Mouse (Mus musculus): ENCODE measurements at regions not wholly inside any gene's neighbourhood (a gene's known extent, or its start where the extent isn't known, plus 50 kb on each side); places are given as distances from the start of the nearest gene placed in this dataset.

DNA sequence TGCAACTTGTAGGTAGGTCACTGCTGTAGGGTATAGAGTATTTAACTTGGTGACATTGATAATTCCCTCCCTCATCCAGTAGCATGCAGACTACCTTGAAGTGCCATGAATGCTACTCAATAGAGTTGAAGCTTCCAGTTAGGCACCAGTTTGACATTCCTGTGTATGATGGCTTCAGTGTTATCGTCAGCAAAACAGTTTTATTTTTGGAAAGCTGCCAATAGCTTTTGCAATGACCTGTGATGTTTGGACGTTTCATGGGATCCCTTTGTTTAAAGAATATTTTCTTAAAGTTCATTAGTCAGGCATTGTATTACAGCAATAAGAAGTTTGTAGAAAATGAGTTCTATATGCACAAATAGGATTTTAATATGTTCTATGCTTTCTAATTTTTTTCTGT, 547.6 kb downstream of the Flrt2 start:
- ATAC-seq, result no peak
- Histone ChIP-seq H3K36me3 (ENCODE audit: control insufficient read depth, insufficient read depth) (no peaks in the 10 kb centered on the region), H3K4me3 (ENCODE audit: low read depth, low read length) (no peak overlapping the region), H3K9me3 (ENCODE audit: control insufficient read depth) (no peaks in the 10 kb centered on the region), H3K9ac (ENCODE audit: low read depth, low read length) (no peak overlapping the region), H3K27me3 (replicated peaks; ENCODE audit: control insufficient read depth, insufficient read depth, low read length) (no peaks in the 10 kb centered on the region), H3K4me1 (replicated peaks; ENCODE audit: control insufficient read depth, insufficient read depth, low read length) (no peaks in the 10 kb centered on the region), H3K27ac (ENCODE audit: low read depth, low read length) (no peak overlapping the region), H3K4me2 (replicated peaks; ENCODE audit: low read depth) (no peak overlapping the region)
- WGBS, result 35% methylated on average over 2 of the region's 2 CpGs
- TF ChIP-seq CTCF (IDR thresholded peaks at IDR 0.05; ENCODE audit: low read depth), result no peak

DNA sequence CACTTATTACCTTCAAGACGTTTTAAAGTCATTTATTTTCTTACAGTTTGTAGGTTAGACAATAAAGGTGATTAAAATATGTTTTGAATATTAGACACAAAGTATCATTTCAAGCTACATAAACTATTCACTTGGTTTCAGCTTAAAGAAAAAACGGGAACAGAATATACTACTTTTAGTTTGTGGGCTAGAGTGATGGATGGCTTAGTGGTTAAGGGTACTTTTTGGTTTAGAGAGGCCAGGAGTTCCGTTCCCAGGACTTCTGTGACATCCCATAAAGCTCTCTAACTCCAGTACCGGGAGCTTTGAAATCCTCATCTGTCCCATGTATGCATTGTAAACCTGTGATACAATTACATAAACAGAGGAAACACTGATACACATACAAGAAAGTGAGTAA, 570.0 kb downstream of the Flrt2 start:
- Histone ChIP-seq H3K4me3 (ENCODE audit: low read depth, low read length) (no peak overlapping the region), H3K27me3 (replicated peaks; ENCODE audit: control insufficient read depth, insufficient read depth, low read length) (no peaks in the 10 kb centered on the region), H3K9ac (ENCODE audit: low read depth, low read length) (no peak overlapping the region), H3K4me1 (replicated peaks; ENCODE audit: control insufficient read depth, insufficient read depth, low read length) (no peaks in the 10 kb centered on the region), H3K27ac (ENCODE audit: low read depth, low read length) (no peak overlapping the region), H3K9me3 (ENCODE audit: control insufficient read depth) (no peaks in the 10 kb centered on the region), H3K36me3 (ENCODE audit: control insufficient read depth, insufficient read depth) (no peaks in the 10 kb centered on the region), H3K4me2 (replicated peaks; ENCODE audit: low read depth) (no peak overlapping the region)
- no peak for TF ChIP-seq CTCF (IDR thresholded peaks at IDR 0.05; ENCODE audit: low read depth)
- ATAC-seq, result no peak
- WGBS, result 53% methylated on average over 4 of the region's 4 CpGs

DNA sequence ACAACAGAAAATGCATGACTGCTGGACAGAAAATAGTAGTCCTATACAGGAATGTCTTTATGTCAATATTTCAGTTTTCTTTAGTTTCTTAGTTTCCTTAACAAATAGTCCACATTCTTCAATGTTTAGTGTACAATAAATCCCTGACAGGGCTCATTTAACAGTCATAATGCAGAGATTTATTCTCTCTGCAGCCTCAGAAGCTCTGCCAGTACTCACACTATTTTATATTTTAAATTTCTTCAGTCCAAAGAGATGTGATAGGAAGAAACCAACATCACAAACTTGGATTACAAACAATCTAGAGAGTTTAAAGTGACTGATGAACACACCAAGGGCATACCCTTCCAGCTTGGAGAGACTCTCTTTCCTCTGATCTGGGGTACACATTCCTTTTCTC, 583.9 kb downstream of the Flrt2 start:
- ATAC-seq, result no peak
- TF ChIP-seq CTCF (IDR thresholded peaks at IDR 0.05; ENCODE audit: low read depth), result no peak
- no peak overlapping the region for H3K9ac ChIP-seq (ENCODE audit: low read depth, low read length)
- no peaks in the 10 kb centered on the region for H3K9me3 ChIP-seq (ENCODE audit: control insufficient read depth)
- no peak overlapping the region for H3K4me3 ChIP-seq (ENCODE audit: low read depth, low read length)
- no peaks in the 10 kb centered on the region for H3K4me1 ChIP-seq (replicated peaks; ENCODE audit: control insufficient read depth, insufficient read depth, low read length)
- H3K27me3 ChIP-seq (replicated peaks; ENCODE audit: control insufficient read depth, insufficient read depth, low read length), result no peaks in the 10 kb centered on the region
- H3K27ac ChIP-seq (ENCODE audit: low read depth, low read length), result no peak overlapping the region
- no peaks in the 10 kb centered on the region for H3K36me3 ChIP-seq (ENCODE audit: control insufficient read depth, insufficient read depth)
- H3K4me2 ChIP-seq (replicated peaks; ENCODE audit: low read depth), result no peak overlapping the region

DNA sequence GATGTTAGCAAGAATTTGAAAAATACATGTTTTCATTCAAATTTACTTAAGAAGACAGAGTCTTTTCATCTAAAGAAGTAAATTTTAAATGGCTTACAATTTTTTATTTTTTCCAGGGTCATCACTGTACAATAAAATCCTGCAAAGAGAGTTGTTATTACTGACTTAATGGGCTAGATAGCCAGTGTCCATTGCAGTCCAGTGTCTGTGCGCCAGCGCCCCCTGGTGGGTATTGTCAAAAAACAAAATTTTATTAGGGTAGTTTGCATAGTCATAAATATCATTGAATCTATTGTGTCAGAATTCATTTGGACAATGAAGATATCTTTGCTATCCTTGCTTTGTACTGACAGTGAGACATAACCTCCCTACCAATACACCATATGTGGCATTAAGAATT, 619.1 kb downstream of the Flrt2 start:
- ATAC-seq, result no peak
- H3K27ac ChIP-seq (ENCODE audit: low read depth, low read length), result no peak overlapping the region
- no peaks in the 10 kb centered on the region for H3K36me3 ChIP-seq (ENCODE audit: control insufficient read depth, insufficient read depth)
- no peak overlapping the region for H3K4me3 ChIP-seq (ENCODE audit: low read depth, low read length)
- H3K9me3 ChIP-seq (ENCODE audit: control insufficient read depth), result no peaks in the 10 kb centered on the region
- 5% methylated on average over 2 of the region's 2 CpGs for WGBS
- no peak overlapping the region for H3K4me2 ChIP-seq (replicated peaks; ENCODE audit: low read depth)
- H3K27me3 ChIP-seq (replicated peaks; ENCODE audit: control insufficient read depth, insufficient read depth, low read length), result no peaks in the 10 kb centered on the region
- no peaks in the 10 kb centered on the region for H3K4me1 ChIP-seq (replicated peaks; ENCODE audit: control insufficient read depth, insufficient read depth, low read length)
- peak; percentile 65 for TF ChIP-seq CTCF (IDR thresholded peaks at IDR 0.05; ENCODE audit: low read depth)
- no peak overlapping the region for H3K9ac ChIP-seq (ENCODE audit: low read depth, low read length)

DNA sequence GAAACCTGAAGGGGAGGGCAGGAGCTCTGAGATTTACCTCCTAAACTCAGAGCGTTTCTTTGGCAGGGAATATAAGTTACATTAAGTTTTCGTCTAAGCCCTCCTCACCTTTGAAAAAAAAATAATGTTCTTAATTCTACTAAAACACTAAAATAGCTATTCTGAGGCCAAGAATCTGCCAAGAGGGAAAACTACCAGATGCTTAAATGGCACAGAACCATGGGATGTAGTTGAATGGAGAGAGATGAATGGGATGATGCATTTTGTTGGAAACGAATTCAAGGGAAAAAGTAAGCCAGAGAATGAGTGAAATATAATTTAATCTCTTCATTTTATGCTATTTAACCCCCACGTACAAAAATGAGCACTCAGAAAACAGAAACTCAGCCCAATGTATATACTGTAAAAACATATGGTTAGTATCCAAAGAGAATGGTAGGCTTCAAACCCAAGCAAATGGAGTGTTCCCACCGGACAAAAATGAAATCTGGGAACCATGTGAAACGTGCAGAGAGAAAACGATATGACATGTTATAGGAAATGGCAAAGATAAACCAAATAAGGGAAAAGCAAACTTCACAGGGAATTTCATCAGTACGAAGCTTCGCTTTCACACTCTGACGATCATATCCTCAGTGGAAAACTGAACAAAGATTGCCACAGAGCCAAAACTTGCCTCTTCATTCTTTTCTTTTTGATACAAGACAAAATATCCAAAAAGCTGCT, 631.2 kb downstream of the Flrt2 start:
- Histone ChIP-seq H3K27me3 (replicated peaks; ENCODE audit: control insufficient read depth, insufficient read depth, low read length) (no peaks in the 10 kb centered on the region), H3K4me3 (ENCODE audit: low read depth, low read length) (no peak overlapping the region), H3K4me1 (replicated peaks; ENCODE audit: control insufficient read depth, insufficient read depth, low read length) (no peaks in the 10 kb centered on the region), H3K9ac (ENCODE audit: low read depth, low read length) (no peak overlapping the region), H3K9me3 (ENCODE audit: control insufficient read depth) (no peaks in the 10 kb centered on the region), H3K36me3 (ENCODE audit: control insufficient read depth, insufficient read depth) (no peaks in the 10 kb centered on the region), H3K4me2 (replicated peaks; ENCODE audit: low read depth) (no peak overlapping the region), H3K27ac (ENCODE audit: low read depth, low read length) (no peak overlapping the region)
- ATAC-seq, result no peak
- WGBS, result 67% methylated on average over 10 of the region's 10 CpGs
- no peak for TF ChIP-seq CTCF (IDR thresholded peaks at IDR 0.05; ENCODE audit: low read depth)

DNA sequence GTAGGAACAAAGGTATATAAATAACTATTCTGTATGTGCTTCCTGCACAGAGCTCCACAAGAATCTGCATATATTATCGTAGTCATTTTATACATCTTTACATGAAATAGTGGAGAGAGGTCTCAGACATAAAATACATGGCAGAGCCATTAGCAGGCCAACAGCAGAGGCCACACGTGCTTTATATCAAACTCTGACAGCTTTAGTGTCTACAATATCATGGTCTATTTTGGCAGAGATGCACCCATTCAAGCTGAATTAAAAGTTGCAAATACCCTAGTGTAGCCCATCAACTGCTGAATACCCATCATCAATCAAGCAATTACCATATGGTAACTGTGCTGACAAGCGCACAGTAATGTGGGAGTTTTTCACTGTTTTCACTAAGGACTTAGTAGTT, 659.1 kb downstream of the Flrt2 start:
- H3K27ac ChIP-seq (ENCODE audit: low read depth, low read length), result no peak overlapping the region
- H3K9ac ChIP-seq (ENCODE audit: low read depth, low read length), result no peak overlapping the region
- no peak for TF ChIP-seq CTCF (IDR thresholded peaks at IDR 0.05; ENCODE audit: low read depth)
- WGBS, result 60% methylated on average over 3 of the region's 3 CpGs
- no peaks in the 10 kb centered on the region for H3K36me3 ChIP-seq (ENCODE audit: control insufficient read depth, insufficient read depth)
- ATAC-seq, result no peak
- H3K4me3 ChIP-seq (ENCODE audit: low read depth, low read length), result no peak overlapping the region
- no peak overlapping the region for H3K4me2 ChIP-seq (replicated peaks; ENCODE audit: low read depth)
- H3K4me1 ChIP-seq (replicated peaks; ENCODE audit: control insufficient read depth, insufficient read depth, low read length), result no peaks in the 10 kb centered on the region
- H3K27me3 ChIP-seq (replicated peaks; ENCODE audit: control insufficient read depth, insufficient read depth, low read length), result no peaks in the 10 kb centered on the region
- no peaks in the 10 kb centered on the region for H3K9me3 ChIP-seq (ENCODE audit: control insufficient read depth)

DNA sequence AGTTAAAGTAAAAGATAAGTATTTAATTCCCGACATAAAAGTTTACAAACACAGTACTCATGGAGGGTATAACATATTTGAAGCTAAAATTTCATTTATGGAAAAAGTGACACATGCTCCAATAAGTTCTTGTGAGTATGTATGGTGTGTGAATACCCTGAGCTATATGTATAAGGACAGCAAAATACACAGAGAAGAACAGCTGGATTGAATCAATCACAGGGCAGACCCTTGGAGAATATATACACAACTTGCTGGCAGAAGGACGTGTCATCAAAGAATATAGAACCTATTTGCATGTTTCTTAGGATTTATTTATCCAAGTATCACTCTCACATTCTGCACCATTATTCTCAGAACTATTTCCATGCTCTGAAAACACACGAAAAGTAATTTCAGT, 686.9 kb downstream of the Flrt2 start:
- no peak overlapping the region for H3K4me3 ChIP-seq (ENCODE audit: low read depth, low read length)
- H3K36me3 ChIP-seq (ENCODE audit: control insufficient read depth, insufficient read depth), result no peaks in the 10 kb centered on the region
- H3K27ac ChIP-seq (ENCODE audit: low read depth, low read length), result no peak overlapping the region
- no peaks in the 10 kb centered on the region for H3K4me1 ChIP-seq (replicated peaks; ENCODE audit: control insufficient read depth, insufficient read depth, low read length)
- no peak for ATAC-seq
- no peak overlapping the region for H3K9ac ChIP-seq (ENCODE audit: low read depth, low read length)
- H3K9me3 ChIP-seq (ENCODE audit: control insufficient read depth), result no peaks in the 10 kb centered on the region
- 53% methylated on average over 3 of the region's 3 CpGs for WGBS
- no peaks in the 10 kb centered on the region for H3K27me3 ChIP-seq (replicated peaks; ENCODE audit: control insufficient read depth, insufficient read depth, low read length)
- TF ChIP-seq CTCF (IDR thresholded peaks at IDR 0.05; ENCODE audit: low read depth), result no peak
- H3K4me2 ChIP-seq (replicated peaks; ENCODE audit: low read depth), result no peak overlapping the region

Measured in intestine, postnatal 0 days (tissue).